Mouse (Mus musculus): ENCODE data around the gene Galnt10. TPM values are rescaled to one million over a fixed set of nuclear protein-coding genes. Genes with fewer than 3 reads are reported as not detected.

Gene Galnt10
- total RNA-seq, 2 experiments from 2014 or later, result 5.9 to 7.4 TPM

GRCm38 (mm10) chr11:57652923-57653660, 7.8 kb downstream of the Galnt10 start:
- intact Hi-C loops (cut with DNase I), result loop anchor here (5.0 kb wide), 1 partner anchor 106 kb away; no protein-coding TSS in a partner anchor
- Histone ChIP-seq H3K4me3 (no peak overlapping the region), H3K27ac (no peak overlapping the region)
- DNase-seq (ENCODE audit: extremely low spot score in 1 of 2, low spot score in 2 of 2), result no peak
- TF ChIP-seq CTCF (IDR thresholded peaks at IDR 0.05), result no peak

DNA sequence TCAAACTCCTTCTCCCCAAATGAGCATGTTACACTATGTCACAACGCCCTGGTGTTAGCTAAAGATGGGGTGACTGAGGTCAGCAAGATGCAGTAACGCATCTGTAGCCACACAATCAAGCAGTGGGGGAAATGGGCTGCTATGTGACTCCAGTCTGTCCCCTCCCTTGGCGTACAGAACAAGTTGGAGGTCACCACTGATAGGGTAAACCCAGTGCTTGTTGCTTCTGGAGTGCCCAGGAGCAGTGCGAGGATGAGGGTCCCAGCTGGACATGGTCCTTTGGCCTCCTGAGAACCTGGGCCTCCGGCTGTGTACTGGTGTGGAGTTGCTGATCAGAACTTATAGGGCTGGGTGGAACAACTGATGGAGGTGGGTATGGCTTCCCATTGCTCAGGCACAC, 8.6 kb downstream of the Galnt10 start:
- no peak for DNase-seq (ENCODE audit: extremely low spot score in 1 of 2, low spot score in 2 of 2)
- no peak for TF ChIP-seq CTCF (IDR thresholded peaks at IDR 0.05)
- intact Hi-C loops (cut with DNase I), result loop anchor here (5.0 kb wide), 1 partner anchor 106 kb away; no protein-coding TSS in a partner anchor
- Histone ChIP-seq H3K4me3 (no peak overlapping the region), H3K27ac (no peak overlapping the region)

GRCm38 (mm10) chr11:57654386-57654785, 9.1 kb downstream of the Galnt10 start:
- intact Hi-C loops (cut with DNase I), result loop anchor here (5.0 kb wide), 1 partner anchor 107 kb away; no protein-coding TSS in a partner anchor
- no peak for DNase-seq (ENCODE audit: extremely low spot score in 1 of 2, low spot score in 2 of 2)
- H3K4me3 ChIP-seq, result no peak overlapping the region

DNA sequence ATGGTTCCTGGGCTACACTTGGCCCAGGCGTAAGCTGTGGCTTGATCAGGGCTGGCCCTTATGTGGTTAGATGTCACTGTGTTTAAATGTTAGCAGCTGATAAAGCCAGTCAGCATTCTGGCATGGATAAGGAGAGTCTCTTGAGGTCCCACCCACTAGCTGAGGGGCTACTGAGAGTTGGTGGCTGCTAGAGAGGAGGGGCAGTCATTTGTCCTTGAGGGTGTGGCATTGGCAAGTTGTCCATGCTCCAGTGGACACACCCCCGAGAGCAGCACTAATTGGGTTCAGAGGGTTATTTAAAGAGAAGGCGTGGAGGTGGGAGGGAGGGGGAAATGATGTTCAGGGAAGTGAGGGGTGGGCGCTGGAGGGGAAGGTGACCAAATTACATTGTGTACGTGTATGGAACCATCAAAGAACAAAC, 9.7 kb downstream of the Galnt10 start:
- H3K27ac ChIP-seq, result no peak overlapping the region
- no peak overlapping the region for H3K4me3 ChIP-seq
- no peak for TF ChIP-seq CTCF (IDR thresholded peaks at IDR 0.05)
- intact Hi-C loops (cut with DNase I), result loop anchor here (5.0 kb wide), 1 partner anchor 108 kb away; no protein-coding TSS in a partner anchor
- no peak for DNase-seq (ENCODE audit: extremely low spot score in 1 of 2, low spot score in 2 of 2)

More at GRCm38 (mm10) chr11:57654386-57654785, 9.1 kb downstream of the Galnt10 start:
- no peak overlapping the region for H3K27ac ChIP-seq
- TF ChIP-seq CTCF (IDR thresholded peaks at IDR 0.05), result no peak

GRCm38 (mm10) chr11:57655669-57656325, 10.6 kb downstream of the Galnt10 start:
- intact Hi-C loops (cut with DNase I), result no loop called here
- Histone ChIP-seq H3K27ac (no peak overlapping the region), H3K4me3 (no peak overlapping the region)
- DNase-seq (ENCODE audit: extremely low spot score in 1 of 2, low spot score in 2 of 2), result no peak
- TF ChIP-seq CTCF (IDR thresholded peaks at IDR 0.05), result no peak

GRCm38 (mm10) chr11:57656602-57657275, 11.5 kb downstream of the Galnt10 start:
- no peak overlapping the region for H3K27ac ChIP-seq
- TF ChIP-seq CTCF (IDR thresholded peaks at IDR 0.05), result no peak
- intact Hi-C loops (cut with DNase I), result no loop called here
- no peak overlapping the region for H3K4me3 ChIP-seq
- no peak for DNase-seq (ENCODE audit: extremely low spot score in 1 of 2, low spot score in 2 of 2)

GRCm38 (mm10) chr11:57657370-57658072, 12.3 kb downstream of the Galnt10 start:
- intact Hi-C loops (cut with DNase I), result no loop called here
- TF ChIP-seq CTCF (IDR thresholded peaks at IDR 0.05), result no peak

GRCm38 (mm10) chr11:57658214-57658613, 13.0 kb downstream of the Galnt10 start:
- TF ChIP-seq CTCF (IDR thresholded peaks at IDR 0.05), result no peak
- H3K4me3 ChIP-seq, result no peak overlapping the region
- intact Hi-C loops (cut with DNase I), result no loop called here
- no peak overlapping the region for H3K27ac ChIP-seq
- DNase-seq (ENCODE audit: extremely low spot score in 1 of 2, low spot score in 2 of 2), result no peak

More at GRCm38 (mm10) chr11:57657370-57658072, 12.3 kb downstream of the Galnt10 start:
- no peak overlapping the region for H3K4me3 ChIP-seq
- no peak overlapping the region for H3K27ac ChIP-seq
- no peak for DNase-seq (ENCODE audit: extremely low spot score in 1 of 2, low spot score in 2 of 2)

GRCm38 (mm10) chr11:57658751-57659150, 13.5 kb downstream of the Galnt10 start:
- H3K27ac ChIP-seq, result no peak overlapping the region
- intact Hi-C loops (cut with DNase I), result no loop called here
- DNase-seq (ENCODE audit: extremely low spot score in 1 of 2, low spot score in 2 of 2), result no peak
- TF ChIP-seq CTCF (IDR thresholded peaks at IDR 0.05), result no peak
- no peak overlapping the region for H3K4me3 ChIP-seq

GRCm38 (mm10) chr11:57660156-57660555, 14.9 kb downstream of the Galnt10 start:
- intact Hi-C loops (cut with DNase I), result no loop called here
- no peak overlapping the region for H3K27ac ChIP-seq
- no peak for TF ChIP-seq CTCF (IDR thresholded peaks at IDR 0.05)
- no peak overlapping the region for H3K4me3 ChIP-seq
- no peak for DNase-seq (ENCODE audit: extremely low spot score in 1 of 2, low spot score in 2 of 2)

DNA sequence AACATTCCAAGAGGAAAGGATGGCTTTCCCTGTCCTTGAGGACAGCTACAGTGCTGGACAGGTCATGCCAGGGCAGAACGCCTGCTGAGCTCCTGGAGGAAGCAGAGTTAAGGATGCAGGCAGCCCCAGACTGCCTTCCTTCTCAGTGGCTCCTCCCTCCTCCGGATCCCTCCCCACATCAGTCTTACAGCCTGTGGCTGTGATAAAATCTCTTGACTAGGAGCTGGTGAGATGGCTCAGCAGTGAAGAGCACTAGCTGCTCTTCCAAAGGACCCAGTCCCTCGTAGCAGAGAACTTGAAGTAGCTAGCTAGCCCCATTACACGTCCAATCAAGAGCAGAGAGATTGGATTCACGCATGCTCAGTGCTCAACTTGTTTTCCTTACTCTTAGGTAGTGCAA, 15.6 kb downstream of the Galnt10 start:
- no peak for DNase-seq (ENCODE audit: extremely low spot score in 1 of 2, low spot score in 2 of 2)

More for the DNA sequence above, 15.6 kb downstream of the Galnt10 start:
- no peak overlapping the region for H3K27ac ChIP-seq
- intact Hi-C loops (cut with DNase I), result no loop called here
- TF ChIP-seq CTCF (IDR thresholded peaks at IDR 0.05), result no peak
- no peak overlapping the region for H3K4me3 ChIP-seq

Measured in left cerebral cortex, adult 2 months (tissue).